Mouse (Mus musculus): ENCODE data around the gene Shisal2b. TPM values are rescaled to one million over a fixed set of nuclear protein-coding genes. Genes with fewer than 3 reads are reported as not detected.
"Not testable (repeated sequence)": the region's sequence is repeated elsewhere in the genome, so short reads cannot be mapped to it uniquely, and the experiment has no call there.

Shisal2b gene
- not detected in 2 replicates for total RNA-seq (2017)

DNA sequence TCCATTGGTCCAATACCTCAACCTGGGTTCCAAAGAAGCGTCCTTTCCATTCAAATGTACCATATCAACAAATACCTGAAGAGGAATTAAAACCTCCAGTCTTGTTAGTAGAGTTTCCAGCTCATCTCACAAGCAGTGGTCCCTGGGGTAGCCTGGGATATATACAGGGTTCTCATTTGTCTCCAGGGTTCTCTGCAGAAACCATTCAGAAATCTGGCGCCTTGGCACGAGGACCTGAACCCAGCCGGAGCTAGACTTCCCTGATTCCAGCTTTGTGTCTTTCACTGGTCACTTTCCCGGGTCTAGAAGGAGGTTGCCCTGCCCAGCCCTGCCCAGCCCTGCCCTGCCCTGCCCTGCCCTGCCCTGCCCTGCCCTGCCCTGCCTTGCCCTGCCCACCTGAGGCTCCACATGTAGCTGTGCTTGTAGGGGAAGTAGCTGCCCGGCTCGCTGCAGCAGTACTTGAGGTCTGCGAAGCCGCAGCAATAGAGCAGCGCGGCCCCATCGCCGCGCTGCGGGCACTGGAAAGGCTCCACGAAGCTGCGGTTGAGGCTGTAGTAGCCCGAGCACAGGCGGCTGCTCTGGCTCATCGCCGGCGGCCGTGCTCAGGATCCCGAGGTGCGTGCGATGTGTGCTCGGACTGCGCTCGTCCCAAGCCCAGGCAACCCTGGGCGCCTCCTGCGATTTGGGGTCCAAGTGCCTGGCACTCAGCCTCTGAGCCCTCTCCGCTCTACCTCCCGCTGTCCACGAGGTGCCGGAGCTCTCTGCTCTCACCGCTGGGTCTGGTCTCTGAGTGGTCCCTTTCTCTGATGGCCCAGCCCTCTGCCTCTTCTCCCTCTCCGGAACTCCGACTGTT lies at the start of gene Shisal2b:
Gene Shisal2b (minus strand): TSS at position 767 of the 853 bp plus-strand sequence.
- ATAC-seq (replicated peaks; ENCODE audit: low read depth, poor library complexity, severe bottlenecking): peak; percentile 94

DNA sequence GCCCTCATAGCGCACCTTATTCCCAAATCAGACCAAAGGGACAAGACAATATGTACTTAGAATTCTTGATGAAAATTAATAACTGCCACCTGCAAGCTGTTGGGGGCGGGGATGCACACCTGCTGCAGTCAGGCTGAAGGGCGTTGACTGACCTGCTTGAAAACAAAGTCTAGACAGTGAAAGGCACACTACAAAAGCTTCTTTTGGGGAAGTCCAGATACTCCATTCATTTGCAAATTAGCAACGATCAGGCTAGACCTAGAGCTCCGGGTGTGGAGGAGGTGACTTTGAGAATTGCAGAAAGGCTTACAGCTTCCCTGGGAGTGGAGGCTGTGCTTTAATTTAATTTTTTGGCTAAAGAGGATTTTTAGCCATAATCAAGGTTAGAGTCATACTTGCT lies 47.9 kb upstream of the Shisal2b start:
- ATAC-seq (replicated peaks; ENCODE audit: low read depth, poor library complexity, severe bottlenecking): not testable (repeated sequence)

DNA sequence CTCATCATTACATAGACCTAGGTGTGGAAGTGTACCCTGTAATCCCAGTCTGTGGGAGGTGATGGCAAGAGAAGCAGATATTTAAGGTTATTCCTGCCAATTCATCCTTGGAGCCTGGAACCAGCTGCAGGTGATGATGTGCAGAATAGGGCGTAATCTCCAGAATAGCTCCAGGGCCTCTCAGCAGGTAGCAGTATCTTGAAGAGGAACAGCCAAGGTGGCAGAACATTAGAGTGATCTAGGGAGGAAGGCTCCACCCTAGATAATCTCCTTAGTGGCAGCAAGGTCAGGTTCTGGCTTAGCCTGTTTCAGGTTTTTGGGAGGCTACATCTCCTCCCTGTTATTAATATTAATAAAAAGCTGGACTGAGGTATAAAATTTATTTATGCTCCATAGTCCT lies 47.3 kb upstream of the Shisal2b start:
- not testable (repeated sequence) for ATAC-seq (replicated peaks; ENCODE audit: low read depth, poor library complexity, severe bottlenecking)

DNA sequence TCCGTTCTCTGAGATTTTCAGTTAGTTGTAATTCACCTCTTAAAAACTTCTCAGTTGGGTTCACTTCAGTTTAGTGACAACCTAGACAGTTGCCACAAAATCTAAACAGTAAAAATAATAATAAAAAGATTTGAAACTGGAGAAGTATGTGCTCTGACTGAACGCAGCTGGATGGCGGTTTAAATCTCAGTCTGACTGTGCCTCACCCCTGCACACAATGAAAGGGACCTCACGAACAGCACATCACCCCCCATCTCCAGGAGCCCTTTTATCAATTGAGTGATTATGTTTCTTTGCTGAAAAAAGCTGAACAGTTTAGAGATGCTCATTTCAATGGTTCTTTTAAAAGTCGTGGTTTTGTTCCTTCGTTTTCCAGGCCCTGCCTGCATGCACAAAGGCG lies 45.0 kb upstream of the Shisal2b start:
- no peak for ATAC-seq (replicated peaks; ENCODE audit: low read depth, poor library complexity, severe bottlenecking)

DNA sequence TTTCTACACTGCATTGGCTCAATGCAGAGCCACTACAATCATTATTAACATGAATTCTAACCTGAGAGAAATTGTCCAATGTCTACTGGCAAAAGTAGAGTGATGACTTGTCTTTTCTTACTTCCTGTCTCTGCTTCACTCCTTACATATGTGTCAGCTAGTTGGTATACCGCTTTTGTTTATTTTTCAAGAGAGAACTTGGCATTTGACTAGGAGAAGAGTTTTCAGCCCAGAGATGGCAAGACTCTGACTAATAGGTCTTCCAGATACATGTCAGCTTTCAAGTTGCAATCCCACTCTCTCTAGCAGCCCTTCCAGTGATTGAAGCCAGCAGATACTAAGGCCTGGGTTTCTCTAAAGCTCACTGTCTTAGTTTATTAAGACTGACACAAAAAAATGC lies 31.1 kb upstream of the Shisal2b start:
- ATAC-seq (replicated peaks; ENCODE audit: low read depth, poor library complexity, severe bottlenecking): no peak

DNA sequence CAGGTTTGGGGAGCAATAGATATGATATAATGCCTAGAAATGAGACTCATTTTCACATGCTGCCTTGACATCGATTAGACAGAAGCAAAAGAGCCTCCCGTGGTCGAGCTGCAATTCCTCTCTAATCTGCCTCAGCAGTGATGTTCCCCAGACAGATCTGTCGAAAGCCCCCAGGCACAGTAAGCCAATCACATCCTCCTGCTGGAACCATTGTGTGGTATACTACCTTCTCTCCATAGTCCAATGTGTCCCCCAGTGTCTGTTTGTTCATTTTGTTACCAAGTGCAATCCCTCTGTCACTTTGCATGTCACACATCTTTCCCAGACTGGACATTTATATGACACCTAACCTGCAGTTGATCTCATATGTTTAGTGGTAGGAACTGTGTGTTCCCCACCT lies 28.6 kb upstream of the Shisal2b start:
- no peak for ATAC-seq (replicated peaks; ENCODE audit: low read depth, poor library complexity, severe bottlenecking)

DNA sequence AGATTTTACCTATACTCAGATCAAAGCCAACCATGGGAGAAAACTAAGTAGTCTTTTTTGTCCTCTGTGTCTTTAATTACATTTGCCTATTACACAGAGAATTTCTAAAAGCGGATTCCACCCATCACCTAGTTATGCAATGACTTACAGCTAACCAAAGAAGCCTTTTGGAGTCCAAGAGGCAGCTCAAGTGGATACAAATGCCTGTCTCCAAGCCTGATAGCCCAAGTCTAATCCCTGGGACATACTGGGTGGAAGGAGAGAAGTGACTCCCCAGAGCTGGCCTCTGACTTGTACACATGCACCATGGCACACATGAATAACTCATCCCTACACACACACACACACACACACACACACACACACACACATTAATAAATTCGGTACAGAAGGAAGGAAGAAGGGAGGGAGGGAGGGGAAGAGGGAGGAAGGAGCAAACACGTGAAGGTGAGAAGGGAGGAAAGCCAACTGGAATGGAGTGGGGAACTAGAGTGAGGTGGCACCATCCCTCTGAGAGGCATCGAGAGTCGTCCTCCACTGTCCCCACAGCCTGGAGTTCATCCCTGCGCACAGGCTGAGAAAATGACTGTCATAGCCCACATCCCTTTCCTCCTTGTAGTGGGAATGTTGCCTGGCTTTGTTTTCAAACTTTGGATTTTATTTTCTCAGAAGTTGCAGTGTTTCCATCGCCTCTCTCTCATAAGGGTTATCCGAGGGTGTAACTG lies 22.8 kb upstream of the Shisal2b start:
- ATAC-seq (replicated peaks; ENCODE audit: low read depth, poor library complexity, severe bottlenecking): no peak

DNA sequence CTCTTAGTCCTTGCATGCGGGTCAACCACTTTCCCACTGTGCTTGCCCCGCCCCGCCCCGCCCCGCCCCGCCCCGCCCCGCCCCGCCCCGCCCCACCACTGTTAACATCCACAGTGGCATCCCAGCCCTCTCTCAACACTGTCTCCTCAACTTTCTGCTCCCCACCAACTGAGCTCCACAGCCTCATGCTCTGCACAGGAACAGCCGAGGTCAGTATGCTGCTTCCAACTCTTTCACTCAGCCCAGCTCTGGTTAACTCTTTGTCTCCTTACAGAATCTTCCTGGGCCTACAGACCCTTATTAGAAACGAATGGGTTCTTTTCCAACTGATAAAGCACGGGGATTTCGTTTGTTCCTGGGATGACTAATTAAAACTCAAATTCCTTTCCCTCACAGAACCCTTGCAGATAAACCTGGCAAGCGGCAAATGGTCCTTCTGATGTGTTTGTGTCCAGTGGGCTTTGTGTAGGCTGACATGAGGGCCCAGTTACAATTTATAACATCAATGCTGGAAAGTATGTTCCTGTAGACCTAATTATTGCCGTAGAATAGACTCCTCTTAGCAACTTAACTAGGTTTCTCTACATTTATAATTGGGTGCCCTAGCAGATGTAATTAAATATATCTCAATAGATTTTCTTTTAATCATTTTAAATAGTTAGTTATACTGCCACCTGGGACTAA lies 20.0 kb upstream of the Shisal2b start:
- ATAC-seq (replicated peaks; ENCODE audit: low read depth, poor library complexity, severe bottlenecking): no peak

DNA sequence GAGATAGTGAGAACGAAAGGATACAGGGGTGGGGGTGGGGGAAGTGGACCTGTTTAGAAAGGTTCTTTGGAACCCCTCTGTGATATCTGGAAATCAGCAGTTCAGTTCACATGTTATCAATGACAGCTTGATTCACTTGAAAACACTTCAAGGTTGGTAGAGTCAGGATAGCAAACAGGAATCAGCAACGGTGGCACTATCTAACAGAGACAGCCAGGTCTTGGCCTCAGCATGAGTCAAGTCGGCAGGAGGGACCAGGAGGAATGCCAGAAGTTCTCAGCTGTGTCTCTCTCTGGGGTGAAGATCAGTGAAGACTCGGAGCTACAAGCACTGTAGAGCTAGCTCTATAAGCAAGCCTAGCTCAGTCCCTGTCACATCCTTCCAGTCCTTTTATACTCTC lies 14.8 kb upstream of the Shisal2b start:
- ATAC-seq (replicated peaks; ENCODE audit: low read depth, poor library complexity, severe bottlenecking): no peak

DNA sequence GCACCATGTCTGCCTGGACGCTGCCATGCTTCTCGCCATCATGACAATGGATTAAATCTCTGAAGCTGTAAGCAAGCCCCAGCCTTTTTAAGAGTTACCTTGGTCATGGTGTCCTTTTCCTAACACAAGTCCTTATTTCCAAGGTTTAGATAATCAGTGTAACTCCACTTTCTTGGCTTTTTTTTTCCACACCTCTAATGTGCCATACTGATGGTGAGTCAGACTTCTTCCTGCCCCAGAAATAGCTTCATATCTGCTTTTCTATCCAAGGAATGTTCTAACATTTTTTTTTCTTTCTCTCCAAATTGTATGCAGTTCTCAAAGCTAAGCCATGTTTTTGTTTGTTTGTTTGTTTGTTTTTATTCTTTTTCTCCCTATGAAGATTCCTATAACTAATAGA lies 6.2 kb upstream of the Shisal2b start:
- ATAC-seq (replicated peaks; ENCODE audit: low read depth, poor library complexity, severe bottlenecking): no peak

DNA sequence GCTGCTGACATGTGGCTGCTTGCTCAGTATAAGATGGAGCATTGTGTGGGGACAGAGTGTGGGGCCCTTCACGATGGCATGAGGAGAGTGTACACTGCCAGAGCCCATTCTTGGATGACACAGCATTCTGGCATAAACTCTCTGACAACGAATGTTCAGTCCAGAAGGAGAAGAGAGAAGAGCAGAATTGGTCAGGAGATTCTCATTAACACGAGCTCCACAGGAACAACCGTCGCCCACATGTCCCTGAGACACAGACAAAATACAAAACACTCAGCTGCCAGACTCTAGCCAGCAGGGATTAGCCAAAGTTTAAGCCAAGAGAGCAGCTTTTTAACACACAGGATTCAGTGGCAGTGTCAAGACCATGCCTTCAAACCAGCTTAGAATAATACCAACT lies 3.0 kb upstream of the Shisal2b start:
- ATAC-seq (replicated peaks; ENCODE audit: low read depth, poor library complexity, severe bottlenecking): no peak

DNA sequence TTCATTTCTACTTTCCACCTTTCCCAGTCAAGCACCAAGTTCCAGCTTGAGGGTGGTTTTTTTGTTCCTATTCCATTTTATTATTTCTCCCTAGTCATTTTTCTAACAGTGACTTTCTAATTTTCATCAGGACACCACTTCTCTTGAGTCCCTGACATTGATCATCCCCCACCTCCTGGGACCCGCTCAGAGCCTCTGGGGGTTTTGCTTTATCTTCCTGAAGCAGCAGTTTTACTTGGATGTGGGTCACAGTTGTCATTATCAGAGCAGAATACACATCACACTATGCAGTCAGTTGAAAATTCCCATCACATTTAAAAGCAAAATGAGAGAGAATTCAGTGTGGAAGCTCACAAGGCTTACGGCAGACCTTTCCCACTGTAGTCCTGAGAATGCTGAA lies 10.0 kb downstream of the Shisal2b start:
- no peak for ATAC-seq (replicated peaks; ENCODE audit: low read depth, poor library complexity, severe bottlenecking)

DNA sequence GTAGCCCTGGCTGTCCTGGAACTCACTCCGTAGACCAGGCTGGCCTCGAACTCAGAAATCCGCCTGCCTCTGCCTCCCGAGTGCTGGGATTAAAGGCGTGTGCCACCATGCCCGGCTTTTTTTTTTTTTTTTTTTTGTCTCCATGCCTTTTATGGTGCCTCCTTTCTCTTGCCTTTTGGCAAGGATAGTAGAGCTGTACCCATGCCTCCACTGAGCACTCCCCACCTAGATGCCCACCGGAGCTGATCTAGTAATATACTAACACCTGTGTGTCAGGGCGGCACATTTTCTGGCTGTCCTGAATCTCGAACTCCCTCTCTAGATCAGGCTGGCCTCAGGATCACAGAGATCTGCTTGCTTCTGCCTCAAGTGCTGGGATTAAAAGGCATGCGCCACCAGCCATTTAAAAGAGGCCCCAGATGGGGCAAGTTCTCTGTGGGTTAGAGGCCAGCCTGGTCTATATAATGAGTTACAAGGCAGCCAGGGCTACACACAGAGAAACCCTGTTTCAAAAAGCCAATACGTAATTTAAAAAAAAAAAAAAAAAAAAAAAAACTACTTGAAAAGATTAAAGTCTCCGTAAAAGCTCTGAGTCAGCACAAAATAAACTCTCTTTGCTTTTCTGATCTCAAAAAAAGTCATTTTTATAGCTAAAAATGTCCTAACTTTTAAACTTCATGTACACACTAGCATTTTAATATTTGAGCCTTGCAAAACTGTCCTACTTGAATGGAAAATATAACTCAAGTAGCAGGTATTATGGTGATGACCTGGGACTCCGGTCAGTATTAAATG lies 20.2 kb downstream of the Shisal2b start:
- ATAC-seq (replicated peaks; ENCODE audit: low read depth, poor library complexity, severe bottlenecking): no peak

DNA sequence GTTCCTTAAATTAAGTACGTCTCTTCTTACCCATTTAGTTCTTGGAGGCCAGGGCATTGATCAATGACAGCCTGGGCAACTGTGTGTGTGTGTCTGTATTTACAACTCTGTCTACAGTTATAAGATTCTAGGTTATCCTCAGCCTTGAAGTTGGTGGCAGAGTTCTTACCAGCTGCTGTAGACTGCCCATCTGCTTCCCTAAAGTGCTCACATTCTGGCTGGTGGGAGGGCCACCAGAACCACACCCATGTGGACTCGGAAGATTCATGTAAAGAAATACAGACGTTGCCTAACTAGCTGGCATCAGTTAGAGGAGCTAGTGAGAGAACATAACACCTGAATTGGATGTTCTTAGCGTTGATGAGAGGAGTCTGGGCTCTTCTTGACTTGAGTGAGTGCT lies 21.8 kb downstream of the Shisal2b start:
- no peak for ATAC-seq (replicated peaks; ENCODE audit: low read depth, poor library complexity, severe bottlenecking)

DNA sequence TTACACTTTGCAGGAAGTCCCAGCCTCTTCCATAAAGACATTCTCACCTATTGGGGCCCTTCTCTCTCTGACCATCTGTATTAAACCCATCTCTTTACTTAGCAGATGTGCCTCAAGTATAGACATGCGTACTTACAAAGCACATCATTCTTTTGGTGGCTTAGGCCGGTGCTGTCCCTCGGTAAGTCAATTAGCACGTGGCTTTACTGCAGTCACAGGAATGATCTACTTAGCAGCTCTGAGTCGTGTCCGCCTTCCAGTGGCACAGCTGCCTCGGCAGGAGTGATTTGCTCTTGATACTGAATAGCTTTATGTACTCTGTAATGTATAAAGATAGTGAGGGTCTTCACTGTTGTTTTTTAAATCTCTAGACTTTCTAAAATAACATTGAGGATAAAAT lies 26.1 kb downstream of the Shisal2b start:
- ATAC-seq (replicated peaks; ENCODE audit: low read depth, poor library complexity, severe bottlenecking): no peak

DNA sequence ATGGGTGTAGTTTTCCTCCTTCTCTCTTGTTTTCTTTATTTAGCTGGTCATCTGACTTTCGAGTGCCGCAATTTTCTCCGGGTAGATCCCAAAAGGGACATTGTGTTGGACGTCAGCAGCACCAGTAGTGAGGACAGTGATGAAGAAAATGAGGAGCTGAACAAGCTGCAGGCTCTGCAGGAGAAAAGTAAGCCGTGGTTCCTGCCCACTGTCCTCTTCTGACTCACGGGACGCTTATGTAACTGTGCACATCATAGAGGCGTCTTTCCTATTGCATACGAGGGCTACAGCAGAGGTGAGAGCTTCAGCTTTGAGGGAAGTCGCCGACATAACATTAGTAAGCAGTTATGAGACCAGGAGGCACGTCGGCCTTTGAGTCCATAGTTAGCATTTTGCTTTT lies 30.9 kb downstream of the Shisal2b start:
- ATAC-seq (replicated peaks; ENCODE audit: low read depth, poor library complexity, severe bottlenecking): no peak

DNA sequence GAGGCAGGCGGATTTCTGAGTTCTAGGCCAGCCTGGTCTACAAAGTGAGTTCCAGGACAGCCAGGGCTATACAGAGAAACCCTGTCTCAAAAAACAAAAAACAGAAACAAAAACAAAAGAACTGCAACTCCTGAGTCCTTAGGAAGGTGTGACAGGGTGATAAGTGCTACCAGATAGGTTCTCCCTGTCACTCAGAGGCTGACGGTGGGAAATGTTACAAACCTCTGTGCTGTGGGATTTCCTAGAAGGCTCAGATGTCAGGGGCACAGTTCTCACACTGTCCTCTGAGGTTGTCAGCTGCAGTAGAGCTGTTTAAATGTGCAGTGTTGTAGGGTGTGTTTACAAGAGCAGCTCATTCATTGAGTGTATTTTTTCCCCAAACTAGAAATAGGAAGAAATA lies 38.2 kb downstream of the Shisal2b start:
- no peak for ATAC-seq (replicated peaks; ENCODE audit: low read depth, poor library complexity, severe bottlenecking)

DNA sequence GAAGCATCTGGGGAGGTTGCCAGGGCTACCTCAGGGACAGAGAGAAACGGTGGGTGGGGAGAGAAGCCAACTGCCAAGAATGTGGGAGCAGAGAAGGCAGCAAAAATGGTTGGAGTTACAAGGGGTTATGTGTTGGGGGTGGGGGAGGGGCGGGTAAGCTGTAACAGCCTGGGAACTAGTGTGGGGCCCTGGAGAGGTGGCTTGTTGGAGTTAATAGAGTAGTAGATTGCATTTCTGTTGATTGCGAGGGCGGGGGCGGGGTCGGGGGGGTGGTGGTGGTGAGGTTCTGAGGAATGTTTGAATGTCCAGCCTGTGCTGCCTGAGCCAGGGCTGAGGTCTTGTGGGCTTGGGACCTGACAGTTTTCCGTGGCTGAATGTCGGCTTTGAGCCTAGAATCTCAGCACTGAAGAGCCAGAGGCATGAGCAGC lies 41.3 kb downstream of the Shisal2b start:
- no peak for ATAC-seq (replicated peaks; ENCODE audit: low read depth, poor library complexity, severe bottlenecking)

DNA sequence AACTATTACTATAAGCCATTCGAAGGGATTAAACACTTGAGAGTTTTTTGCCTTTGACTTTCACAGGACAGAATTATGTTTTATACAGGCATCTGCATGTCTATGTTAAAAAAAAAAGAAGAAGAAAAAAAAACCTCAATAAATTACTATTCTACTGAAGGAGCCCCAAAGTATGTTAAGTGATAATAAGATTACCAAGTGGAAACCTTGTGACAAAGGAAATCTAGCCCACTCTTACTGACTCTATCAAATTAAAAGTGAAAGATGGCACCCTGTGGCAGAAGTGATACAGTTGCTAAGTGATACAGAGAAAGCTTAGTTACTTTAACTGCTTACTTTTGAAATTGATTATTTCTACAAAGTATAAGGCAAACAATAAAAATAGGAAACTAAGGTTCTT lies 41.8 kb downstream of the Shisal2b start:
- no peak for ATAC-seq (replicated peaks; ENCODE audit: low read depth, poor library complexity, severe bottlenecking)

DNA sequence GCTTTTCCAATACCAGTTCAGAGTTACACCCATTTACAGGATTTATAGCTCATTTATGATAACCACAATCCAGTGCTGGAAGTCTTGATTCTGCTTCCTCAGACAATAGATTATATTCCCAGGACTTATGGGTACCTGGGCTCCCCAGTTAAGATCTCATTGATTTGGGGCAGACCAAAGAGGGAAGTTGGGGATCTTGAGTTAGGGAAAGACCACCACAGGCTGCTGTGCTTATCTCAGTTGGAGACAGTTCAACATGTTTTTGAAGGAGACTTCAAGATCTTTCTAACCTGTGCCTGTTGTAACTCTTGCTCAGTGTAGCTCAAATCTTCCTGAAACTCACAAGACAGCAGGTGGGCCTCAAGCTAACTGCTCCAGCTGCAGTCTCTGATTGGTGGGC lies 42.5 kb downstream of the Shisal2b start:
- ATAC-seq (replicated peaks; ENCODE audit: low read depth, poor library complexity, severe bottlenecking): no peak
